Mouse (Mus musculus) spleen, embryonic (tissue): ENCODE data around the gene Rsrc1.
"Not testable (repeated sequence)": the region's sequence is repeated elsewhere in the genome, so short reads cannot be mapped to it uniquely, and the experiment has no call there.

Source experiments
- CTCF ChIA-PET: fragments of 350-600 bp; sonication (Branson Sonifier 250); formaldehyde crosslinking; loops from one replicate; lab custom pipeline; 2022; lab: Charles Lee

The Rsrc1 gene

DNA sequence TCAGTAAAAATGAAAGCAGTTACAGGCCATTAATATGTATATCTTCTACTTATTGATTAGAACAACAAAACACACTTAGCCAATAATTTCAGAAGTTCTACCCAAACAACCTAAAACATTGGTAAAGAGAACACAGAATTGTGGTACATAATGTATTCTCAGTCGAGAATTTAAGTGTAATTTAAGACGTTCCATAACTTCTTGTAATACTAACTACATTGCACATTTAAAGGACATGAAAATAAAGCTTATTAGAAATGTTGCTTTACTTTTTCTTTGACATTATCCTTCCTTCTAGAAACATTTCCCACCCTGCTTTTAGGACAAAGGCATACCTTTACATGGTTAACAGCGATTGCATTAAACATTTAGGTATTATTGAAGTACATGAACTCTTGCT lies 2.3 kb downstream of the Rsrc1 start:
- CTCF ChIA-PET = no interaction called here

DNA sequence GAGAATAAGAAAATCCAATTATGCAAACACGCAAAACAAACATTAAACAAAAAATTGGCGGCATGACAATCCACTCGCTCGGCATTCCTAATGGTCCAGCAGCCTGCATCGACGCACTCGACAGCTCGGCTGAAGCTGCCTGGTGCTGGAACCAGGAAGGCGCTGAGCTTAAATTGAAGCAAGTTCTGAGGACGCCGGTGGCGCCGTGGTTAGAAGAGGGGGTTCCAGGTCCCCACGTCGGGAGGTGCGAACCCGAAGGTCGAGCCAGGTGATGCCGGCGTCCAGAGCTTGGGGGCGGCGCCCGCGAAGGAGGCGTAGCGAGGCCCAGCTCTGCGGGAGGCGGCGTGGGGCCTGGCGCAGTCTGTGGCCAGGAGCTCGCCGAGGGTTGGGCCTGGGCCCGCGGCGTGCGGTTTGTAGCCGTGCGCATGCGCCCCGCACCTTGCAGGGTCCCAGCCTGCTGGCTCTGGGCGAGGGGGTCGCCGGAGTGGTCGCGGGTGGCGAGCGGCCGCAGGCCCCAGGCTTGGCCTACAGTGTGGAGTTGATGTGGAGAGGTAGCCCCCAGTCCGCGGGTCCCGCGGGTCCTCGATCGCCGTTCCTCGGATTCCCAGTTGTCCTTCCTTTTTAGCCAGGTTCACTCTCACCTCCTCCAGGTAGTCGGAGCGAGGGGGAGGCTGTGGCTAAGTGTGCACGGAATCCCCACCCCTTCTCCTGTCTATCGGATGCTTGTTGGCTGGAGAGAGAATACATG lies 4.5 kb downstream of the Rsrc1 start:
- CTCF ChIA-PET = no interaction called here

DNA sequence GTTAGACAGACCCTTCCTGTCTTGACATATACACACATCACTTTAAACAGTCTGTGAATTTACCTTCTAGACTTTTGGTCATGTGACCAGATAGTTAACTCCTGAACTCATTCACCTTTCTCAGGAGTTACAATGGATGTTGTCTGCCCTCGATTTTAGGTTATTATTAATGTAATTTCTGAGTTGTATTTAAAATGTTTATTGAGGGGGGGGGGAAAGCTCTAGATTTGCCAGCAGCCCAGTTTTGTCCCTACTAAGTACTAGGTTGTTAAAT lies 5.0 kb downstream of the Rsrc1 start:
- CTCF ChIA-PET = no interaction called here

GRCm38 (mm10) chr3:66996820-66997219 lies 15.6 kb downstream of the Rsrc1 start:
- CTCF ChIA-PET = no interaction called here

- CTCF ChIA-PET = no interaction called here
These were observed 55.3 kb downstream of the Rsrc1 start for GRCm38 (mm10) chr3:67036387-67037062.

DNA sequence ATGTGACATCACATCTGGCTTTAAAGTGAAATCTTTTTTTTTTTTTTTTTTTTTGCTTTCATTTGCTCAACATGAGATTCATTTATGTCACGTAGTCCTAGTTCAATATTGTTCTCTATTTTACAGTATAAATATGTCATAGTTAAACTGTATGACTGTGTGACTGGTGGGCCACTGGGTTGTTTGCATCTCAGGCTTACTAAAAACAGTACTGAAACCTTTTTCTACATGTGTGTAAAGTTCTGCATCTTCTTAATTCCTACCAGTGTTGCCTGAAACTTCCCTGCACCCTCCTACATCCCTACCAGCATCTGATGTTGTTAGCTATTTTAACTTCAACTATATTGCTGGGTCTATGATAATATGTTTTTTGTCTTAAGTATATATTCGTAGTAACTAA lies 78.6 kb downstream of the Rsrc1 start:
- CTCF ChIA-PET = interaction anchor here (0.8 kb wide), 1 partner anchor 153 kb away, joined by 5 read pairs; no protein-coding TSS in a partner anchor

DNA sequence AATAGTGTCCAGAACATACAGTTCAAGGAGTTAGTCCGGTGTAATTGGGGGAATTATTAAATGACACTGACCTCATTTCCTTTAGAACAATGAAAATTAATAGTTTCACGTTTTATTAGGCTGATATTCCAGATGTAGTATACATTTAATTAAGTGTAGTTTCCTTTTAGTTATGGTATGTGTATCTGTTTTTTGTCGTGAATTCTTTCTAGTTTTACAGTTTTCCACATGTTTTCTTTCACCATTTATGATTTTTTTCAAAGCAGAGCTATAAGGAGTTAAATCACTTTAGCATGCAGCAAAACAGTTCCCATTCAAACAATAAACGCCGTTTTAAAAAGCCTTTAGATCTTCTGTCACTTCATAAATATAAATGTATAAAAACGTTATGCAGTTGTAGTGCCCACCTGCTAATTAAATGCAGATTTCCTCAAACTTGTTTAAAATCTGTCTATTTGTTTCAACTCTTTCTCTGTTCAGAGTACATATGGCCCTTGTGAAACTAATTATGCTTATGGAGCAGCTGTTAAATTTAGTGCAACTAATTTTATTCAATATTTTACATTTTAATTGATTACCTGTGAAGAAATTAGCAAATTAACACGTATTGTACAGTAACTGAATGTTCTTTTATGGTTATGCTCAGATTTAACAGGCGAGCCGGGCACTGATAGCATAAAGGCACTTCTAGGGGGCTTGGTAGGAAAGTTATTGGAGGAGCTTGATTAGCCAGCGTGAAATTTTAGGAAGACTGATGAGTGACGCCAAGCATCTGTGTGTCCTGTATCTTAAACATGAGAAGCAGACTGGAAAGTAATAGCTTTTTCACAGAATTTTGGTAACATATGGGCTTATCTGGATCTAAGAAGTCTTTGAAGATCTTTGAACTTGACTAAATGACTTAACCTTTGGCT lies 89.6 kb downstream of the Rsrc1 start:
- CTCF ChIA-PET = interaction anchor here (0.6 kb wide), 1 partner anchor 100 kb away, joined by 3 read pairs; no protein-coding TSS in a partner anchor

GRCm38 (mm10) chr3:67073653-67074052 lies 92.5 kb downstream of the Rsrc1 start:
- CTCF ChIA-PET = interaction anchor here (0.6 kb wide), 1 partner anchor 43 kb away, joined by 3 read pairs; no protein-coding TSS in a partner anchor

DNA sequence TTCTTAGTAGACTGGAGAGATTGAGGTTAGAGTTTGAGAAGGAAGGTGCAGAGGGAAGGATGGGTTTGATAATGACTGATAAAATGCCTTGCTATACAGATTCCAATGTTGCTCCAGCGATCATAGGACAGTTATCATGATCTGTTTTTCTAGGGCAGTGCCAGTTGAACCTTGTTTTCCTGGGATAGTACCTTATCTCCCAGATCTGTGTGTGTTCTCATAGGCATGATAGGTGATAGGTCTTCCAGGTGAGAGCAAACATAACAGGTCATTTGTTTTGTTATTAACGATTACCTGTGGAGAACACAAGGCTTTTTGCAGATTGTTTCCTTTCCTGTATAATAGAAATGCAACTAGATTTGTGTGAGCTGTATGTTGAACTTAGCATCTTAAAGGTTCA lies 94.3 kb downstream of the Rsrc1 start:
- CTCF ChIA-PET = no interaction called here

DNA sequence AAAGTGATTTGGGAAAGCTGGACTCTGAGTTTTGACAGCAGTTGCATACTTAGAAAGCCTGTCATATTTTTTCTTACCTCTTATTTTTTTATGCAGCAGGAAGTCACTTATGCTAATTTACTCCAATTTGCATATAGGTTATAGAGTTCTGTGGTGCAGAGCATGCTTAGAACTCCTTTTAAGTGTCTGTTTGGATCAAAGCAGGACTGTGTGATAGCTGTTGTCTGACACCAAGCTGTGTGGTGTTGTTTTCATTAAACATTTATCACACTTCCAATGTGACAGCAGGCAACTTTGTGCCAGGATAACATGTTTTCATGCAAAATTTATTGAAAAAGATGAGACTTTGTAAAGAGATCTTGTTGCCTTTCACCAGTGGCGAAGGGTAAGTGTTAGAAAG lies 103.6 kb downstream of the Rsrc1 start:
- CTCF ChIA-PET = no interaction called here

GRCm38 (mm10) chr3:67108428-67108827 lies 127.2 kb downstream of the Rsrc1 start:
- CTCF ChIA-PET = no interaction called here

DNA sequence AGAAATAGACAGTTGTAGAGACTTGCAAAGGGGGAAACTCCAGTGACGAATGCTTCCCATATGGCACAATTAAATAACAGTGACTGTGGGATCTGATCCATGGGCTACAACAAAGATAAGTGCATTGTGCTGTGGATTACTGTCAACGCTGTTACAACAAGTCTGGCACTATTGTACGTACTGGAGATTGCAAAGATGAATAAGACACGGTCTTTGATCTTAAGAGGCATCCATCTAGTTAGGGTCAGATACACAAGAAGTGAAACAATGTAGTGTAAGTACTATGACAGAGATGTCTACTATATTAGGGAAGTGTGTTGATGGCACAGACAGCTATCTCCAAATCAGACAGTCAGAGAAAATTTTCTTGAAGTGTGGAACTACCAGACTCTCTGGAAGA lies 135.1 kb downstream of the Rsrc1 start:
- CTCF ChIA-PET = interaction anchor here (0.7 kb wide), 1 partner anchor 43 kb away, joined by 3 read pairs; no protein-coding TSS in a partner anchor

DNA sequence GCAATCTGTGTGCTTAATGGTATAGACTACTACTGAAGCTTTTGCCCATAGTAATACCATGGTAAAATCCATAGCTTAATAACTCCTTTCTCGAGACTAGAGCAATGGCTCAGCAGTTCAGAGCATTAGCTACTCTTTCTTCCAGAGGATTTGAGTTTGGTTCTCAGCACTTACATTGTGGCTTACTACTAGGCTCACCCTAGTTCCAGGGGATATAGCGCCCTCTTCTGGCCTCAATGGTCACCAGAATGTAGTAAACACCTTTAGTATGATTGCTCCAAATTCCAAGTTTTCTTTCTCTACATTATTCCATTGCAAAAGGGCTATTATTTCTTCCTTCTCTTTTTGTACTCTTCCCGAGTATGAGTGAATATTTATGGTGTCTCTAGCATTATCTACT lies 151.3 kb downstream of the Rsrc1 start:
- CTCF ChIA-PET = no interaction called here

- CTCF ChIA-PET = no interaction called here
These were observed 154.7 kb downstream of the Rsrc1 start for GRCm38 (mm10) chr3:67135749-67136375.

GRCm38 (mm10) chr3:67144952-67145351 lies 163.8 kb downstream of the Rsrc1 start:
- CTCF ChIA-PET = no interaction called here

DNA sequence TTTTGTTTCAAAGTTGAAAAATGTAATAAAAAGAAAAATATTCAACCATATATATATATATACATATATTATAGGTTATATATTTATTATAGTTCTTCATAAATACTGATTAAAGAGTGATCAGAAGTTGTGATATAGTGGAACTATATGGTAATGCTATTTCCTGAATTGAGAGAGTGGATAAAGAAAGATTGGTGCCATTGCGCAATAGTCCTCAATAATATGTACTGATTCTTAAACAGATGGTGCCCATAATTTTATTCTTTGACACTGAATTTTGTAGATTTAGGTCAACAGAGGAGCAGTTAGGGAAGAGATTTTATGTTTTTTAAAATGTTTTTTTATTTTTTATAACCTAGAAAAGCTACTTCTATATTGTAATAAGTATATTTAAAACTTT lies 165.1 kb downstream of the Rsrc1 start:
- CTCF ChIA-PET = no interaction called here

DNA sequence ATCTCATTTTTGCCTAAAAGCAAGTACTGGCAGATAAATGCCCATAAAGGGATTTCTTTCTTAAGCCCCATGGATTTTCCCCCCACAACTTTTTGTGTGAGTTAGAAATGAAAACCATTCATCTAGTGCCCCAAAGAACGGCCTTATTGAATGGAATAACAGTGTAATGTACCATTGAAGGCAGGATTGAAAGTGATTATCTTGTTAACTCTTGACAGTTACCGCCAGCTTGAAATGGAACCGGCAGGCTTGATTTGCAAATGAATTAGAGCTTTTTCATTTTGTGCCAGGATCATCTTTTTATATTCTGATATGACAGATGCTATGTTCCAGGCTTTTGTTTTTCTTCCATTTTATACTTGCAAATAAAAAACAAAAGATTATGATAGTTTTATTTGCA lies 166.1 kb downstream of the Rsrc1 start:
- CTCF ChIA-PET = no interaction called here

DNA sequence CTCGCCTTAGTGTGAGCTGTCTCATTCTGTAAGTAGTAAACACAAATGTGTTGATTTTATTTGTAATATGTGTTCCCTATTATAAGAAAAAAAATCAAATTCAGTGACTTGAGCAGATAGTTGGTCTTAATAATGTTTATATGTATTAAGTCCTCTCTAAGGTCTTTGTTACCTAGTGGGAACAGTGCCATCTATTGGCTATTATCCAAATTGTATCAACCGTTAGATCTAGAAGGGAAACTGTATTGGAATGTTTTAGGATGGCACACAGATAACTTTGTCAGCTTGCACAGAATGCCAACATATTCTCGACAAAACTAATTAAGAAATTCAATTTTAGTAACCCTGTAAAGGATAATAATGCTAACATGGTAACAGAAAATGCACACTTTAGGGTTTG lies 216.0 kb downstream of the Rsrc1 start:
- CTCF ChIA-PET = no interaction called here

DNA sequence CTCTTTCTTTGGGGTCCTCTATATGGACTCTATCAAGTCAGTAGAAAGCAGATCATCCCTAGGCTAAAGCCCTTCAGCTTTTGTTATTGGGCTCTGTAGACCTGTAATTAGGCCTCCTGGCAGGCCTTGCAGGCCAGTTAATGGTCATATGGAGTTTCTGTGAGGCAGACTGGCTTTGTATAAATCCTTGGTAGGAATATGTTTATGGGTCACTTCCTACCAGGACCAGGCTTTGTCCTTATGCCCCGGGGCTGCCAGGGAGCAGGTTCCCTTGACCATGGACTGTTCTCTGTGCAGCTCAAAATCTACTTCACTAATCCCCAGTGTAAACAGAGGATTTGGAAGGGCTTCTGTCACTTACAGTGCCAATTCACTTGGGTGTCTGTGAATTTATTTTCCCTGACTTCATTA lies 231.9 kb downstream of the Rsrc1 start:
- CTCF ChIA-PET = no interaction called here

DNA sequence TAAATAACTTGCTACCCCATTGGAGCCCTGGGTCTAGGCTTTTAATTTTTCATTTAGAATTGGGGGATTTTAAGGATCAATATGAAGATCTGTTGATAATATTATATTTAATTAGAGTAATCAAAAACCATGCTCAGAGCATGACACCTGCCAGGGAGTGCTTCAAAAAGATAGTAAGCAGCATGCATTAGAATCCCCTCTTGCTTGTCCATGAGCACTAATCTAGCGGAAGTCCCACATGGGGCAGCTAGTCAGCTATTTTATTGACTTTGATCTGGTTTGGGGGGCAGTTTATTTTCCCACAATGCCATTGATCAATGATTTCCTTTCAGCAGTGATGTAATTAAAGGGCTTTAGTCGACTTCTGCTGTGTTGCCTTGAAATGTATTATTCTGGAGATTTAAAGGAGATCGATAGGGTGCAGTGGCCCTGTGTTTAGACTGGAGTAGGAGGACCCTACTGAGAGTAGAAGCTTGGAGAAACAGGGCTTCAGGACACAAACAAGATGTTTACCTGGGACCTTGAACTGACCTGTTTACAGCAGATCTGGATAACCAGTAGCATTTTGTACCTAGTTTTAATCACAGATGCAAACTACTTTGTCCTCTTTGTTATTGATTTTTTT lies 251.5 kb downstream of the Rsrc1 start:
- CTCF ChIA-PET = no interaction called here

GRCm38 (mm10) chr3:67242451-67242850 lies 261.3 kb downstream of the Rsrc1 start:
- CTCF ChIA-PET = not testable (repeated sequence)
